Mouse (Mus musculus) embryonic facial prominence, embryonic 12.5 days (tissue): ENCODE data around the gene Apof. TPM values are rescaled to one million over a fixed set of nuclear protein-coding genes. Genes with fewer than 3 reads are reported as not detected.
"Not testable (repeated sequence)": the region's sequence is repeated elsewhere in the genome, so short reads cannot be mapped to it uniquely, and the experiment has no call there.

Source experiments
- ATAC-seq: fragments of 200-750 bp; cut with Nextera tagmentation; 2 replicates; pipeline ENCODE4 v1.8.0; 2017; ENCODE audit not compliant: insufficient number of reproducible peaks, insufficient read depth, low FRiP score, low TSS enrichment
- H3K27ac ChIP-seq: fragments of 300-500 bp; sonication (generic); 2 replicates; pipeline ENCODE4 v1.5.1; 2016; ENCODE audit warnings: mild to moderate bottlenecking
- H3K27me3 ChIP-seq: fragments of 300-500 bp; sonication (generic); 2 replicates; pipeline ENCODE4 v1.6.1; 2016; ENCODE audit warnings: mild to moderate bottlenecking, moderate library complexity
- H3K36me3 ChIP-seq: fragments of 300-500 bp; sonication (generic); 2 replicates; pipeline ENCODE4 v1.6.1; 2016; ENCODE audit warnings: mild to moderate bottlenecking
- H3K4me1 ChIP-seq: fragments of 300-500 bp; sonication (generic); 2 replicates; pipeline ENCODE4 v1.6.1; 2016
- H3K4me2 ChIP-seq: fragments of 300-500 bp; sonication (generic); replicated peaks from 2 replicates; pipeline ENCODE4 v1.6.1; 2016; ENCODE audit warnings: mild to moderate bottlenecking, moderate library complexity
- H3K4me3 ChIP-seq: fragments of 300-500 bp; sonication (generic); 2 replicates; pipeline ENCODE4 v1.5.1; 2016; ENCODE audit warnings: mild to moderate bottlenecking
- H3K9ac ChIP-seq: fragments of 300-500 bp; sonication (generic); 2 replicates; pipeline ENCODE4 v1.6.1; 2016; ENCODE audit warnings: mild to moderate bottlenecking, moderate library complexity
- H3K9me3 ChIP-seq: fragments of 300-500 bp; sonication (generic); 2 replicates; pipeline ENCODE4 v1.6.1; 2016; ENCODE audit warnings: mild to moderate bottlenecking, moderate library complexity
- WGBS: fragments of 180-500 bp; shearing (Covaris S2); methylation state at CpG from one replicate; pipeline ENCODE4 v1.1.7; 2016; 5-methylcytosine and 5-hydroxymethylcytosine counted together
- polyA plus RNA-seq: library from polyadenylated mRNA; unstranded; fragments of >200 nt; fragmentation: Nextera tagmentation; extraction: Ambion mirVana; gene quantifications from 2 replicates; pipeline ENCODE4 v1.2.1, GENCODE M21; 2016

Gene Apof
- polyA plus RNA-seq, 1 experiment from 2014 or later: not detected

- peaks cover 53% of the 10 kb centered on the region for H3K36me3 ChIP-seq
Measured at GRCm38 (mm10) chr10:128281682-128282081, 13.2 kb downstream of the Apof start.

GRCm38 (mm10) chr10:128282886-128283450, 14.5 kb downstream of the Apof start:
- H3K27me3 ChIP-seq: no peaks in the 10 kb centered on the region
- H3K36me3 ChIP-seq: peaks cover 58% of the 10 kb centered on the region
- no peak overlapping the region for H3K27ac ChIP-seq
- H3K4me2 ChIP-seq: no peak overlapping the region
- 86% methylated on average over 20 of the region's 20 CpGs for WGBS
- no peak overlapping the region for H3K9ac ChIP-seq
- no peak overlapping the region for H3K4me3 ChIP-seq
- H3K4me1 ChIP-seq: no peaks in the 10 kb centered on the region
- no peaks in the 10 kb centered on the region for H3K9me3 ChIP-seq
- no peak for ATAC-seq

More at GRCm38 (mm10) chr10:128281682-128282081, 13.2 kb downstream of the Apof start:
- Histone ChIP-seq H3K4me3 (no peak overlapping the region), H3K27ac (no peak overlapping the region), H3K4me2 (no peak overlapping the region), H3K27me3 (no peaks in the 10 kb centered on the region), H3K9me3 (no peaks in the 10 kb centered on the region), H3K9ac (no peak overlapping the region), H3K4me1 (no peaks in the 10 kb centered on the region)
- no peak for ATAC-seq
- WGBS: 92% methylated on average over 14 of the region's 14 CpGs

DNA sequence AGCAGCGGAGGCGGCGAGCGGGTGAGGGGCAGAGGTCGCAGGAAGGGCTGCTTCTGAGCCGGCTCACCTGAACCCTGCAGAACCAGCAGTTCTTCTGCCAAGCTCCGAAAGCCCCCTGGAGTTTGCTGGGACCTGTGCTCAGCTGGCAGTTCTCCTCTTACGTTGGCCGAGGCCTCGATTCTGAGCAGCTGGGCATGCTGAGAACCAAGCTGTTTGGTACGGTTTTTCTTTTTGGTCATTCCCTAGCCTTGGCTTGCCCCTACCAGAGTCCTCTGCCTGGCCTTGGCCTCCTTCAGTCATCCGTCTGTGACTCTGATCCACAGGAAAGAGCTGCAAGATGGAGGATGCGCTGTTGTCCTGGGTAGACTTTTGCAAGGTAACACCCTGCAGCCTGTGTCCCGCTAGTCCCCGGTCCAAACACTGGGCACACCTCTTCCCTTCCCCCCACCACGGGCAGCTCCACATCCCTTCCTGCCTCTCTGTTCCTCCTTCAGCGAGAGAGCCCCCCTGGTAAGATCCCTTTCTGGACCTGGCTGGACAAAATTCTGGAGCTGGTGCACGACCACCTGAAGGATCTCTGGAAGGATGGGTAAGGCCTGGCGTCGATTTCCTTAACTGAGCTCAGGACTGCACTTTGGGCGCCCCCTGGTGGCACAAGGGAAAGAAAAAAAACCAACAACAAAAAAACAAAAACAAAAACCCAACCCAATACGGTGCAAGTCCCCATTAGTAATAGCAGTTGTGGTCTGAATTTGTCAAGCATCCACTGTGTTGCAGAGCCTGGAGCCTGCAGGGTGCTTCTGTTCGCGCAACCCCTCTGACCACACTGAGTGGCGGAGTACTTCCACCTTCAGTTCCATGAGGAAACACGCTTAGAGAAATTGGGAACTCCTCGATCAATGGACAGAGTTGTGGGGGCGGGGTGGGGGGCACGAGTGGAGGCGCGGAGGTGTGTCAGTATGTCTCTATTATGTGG, 15.4 kb downstream of the Apof start:
- no peak overlapping the region for H3K27ac ChIP-seq
- H3K4me3 ChIP-seq: no peak overlapping the region
- 64% methylated on average over 31 of the region's 31 CpGs for WGBS
- ATAC-seq: 0 out of 2 replicates have a peak, but pooled peaks have one; percentile 47
- no peak overlapping the region for H3K9ac ChIP-seq
- no peaks in the 10 kb centered on the region for H3K4me1 ChIP-seq
- no peak overlapping the region for H3K4me2 ChIP-seq
- peaks cover 61% of the 10 kb centered on the region for H3K36me3 ChIP-seq
- no peaks in the 10 kb centered on the region for H3K27me3 ChIP-seq
- no peaks in the 10 kb centered on the region for H3K9me3 ChIP-seq

DNA sequence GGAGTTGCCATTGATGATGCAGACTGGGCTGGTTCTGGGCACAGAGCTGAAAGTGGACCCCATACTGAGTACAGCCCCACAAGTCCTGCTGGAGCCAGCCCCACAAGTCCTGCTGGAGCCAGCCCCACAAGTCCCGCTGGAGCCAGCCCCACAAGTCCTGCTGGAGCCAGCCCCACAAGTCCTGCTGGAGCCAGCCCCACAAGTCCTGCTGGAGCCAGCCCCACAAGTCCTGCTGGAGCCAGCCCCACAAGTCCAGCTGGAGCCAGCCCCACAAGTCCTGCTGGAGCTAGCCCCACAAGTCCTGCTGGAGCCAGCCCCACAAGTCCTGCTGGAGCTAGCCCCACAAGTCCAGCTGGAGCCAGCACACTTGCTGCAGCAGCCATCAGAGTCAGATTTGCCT, 22.1 kb downstream of the Apof start:
- H3K4me2 ChIP-seq, H3K27ac ChIP-seq, H3K9ac ChIP-seq, H3K9me3 ChIP-seq, H3K4me1 ChIP-seq, H3K27me3 ChIP-seq, H3K4me3 ChIP-seq, ATAC-seq: not testable (repeated sequence)
- H3K36me3 ChIP-seq: peaks cover 46% of the 10 kb centered on the region
- 56% methylated on average over 1 of the region's 1 CpGs for WGBS

- 79% methylated on average over 13 of the region's 13 CpGs for WGBS
- H3K4me2 ChIP-seq: no peak overlapping the region
- no peak overlapping the region for H3K27ac ChIP-seq
- peaks cover 11% of the 10 kb centered on the region for H3K36me3 ChIP-seq
- H3K4me3 ChIP-seq: no peak overlapping the region
- no peak overlapping the region for H3K9ac ChIP-seq
- no peak for ATAC-seq
- H3K9me3 ChIP-seq: no peaks in the 10 kb centered on the region
- no peaks in the 10 kb centered on the region for H3K4me1 ChIP-seq
- no peaks in the 10 kb centered on the region for H3K27me3 ChIP-seq
Measured at GRCm38 (mm10) chr10:128296370-128297090, 28.1 kb downstream of the Apof start.

DNA sequence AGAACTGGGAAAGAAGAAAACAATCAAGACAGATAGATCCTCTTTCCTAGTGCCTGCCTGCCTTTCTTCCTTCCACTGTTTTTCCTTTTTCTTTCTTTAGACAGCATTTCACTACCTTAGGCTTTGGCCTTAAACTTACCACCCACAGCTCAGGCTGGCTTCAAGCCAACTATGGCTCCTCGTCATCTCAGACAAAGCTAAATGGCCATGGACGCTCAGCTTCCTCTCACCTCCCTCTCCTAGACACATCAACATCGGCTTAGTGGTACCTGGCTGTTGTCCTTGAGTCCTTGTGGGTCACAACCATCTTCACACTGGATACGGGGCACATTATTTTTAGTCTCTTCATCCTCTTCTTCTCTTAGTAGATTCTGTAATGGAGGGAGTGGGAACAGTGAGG, 28.8 kb downstream of the Apof start:
- H3K4me2 ChIP-seq: no peak overlapping the region
- H3K9ac ChIP-seq: no peak overlapping the region
- no peaks in the 10 kb centered on the region for H3K4me1 ChIP-seq
- no peak for ATAC-seq
- no peaks in the 10 kb centered on the region for H3K9me3 ChIP-seq
- H3K36me3 ChIP-seq: peaks cover 6% of the 10 kb centered on the region; the same call in 1 of the 2 replicates
- H3K4me3 ChIP-seq: no peak overlapping the region
- no peaks in the 10 kb centered on the region for H3K27me3 ChIP-seq
- 79% methylated on average over 4 of the region's 4 CpGs for WGBS
- no peak overlapping the region for H3K27ac ChIP-seq

DNA sequence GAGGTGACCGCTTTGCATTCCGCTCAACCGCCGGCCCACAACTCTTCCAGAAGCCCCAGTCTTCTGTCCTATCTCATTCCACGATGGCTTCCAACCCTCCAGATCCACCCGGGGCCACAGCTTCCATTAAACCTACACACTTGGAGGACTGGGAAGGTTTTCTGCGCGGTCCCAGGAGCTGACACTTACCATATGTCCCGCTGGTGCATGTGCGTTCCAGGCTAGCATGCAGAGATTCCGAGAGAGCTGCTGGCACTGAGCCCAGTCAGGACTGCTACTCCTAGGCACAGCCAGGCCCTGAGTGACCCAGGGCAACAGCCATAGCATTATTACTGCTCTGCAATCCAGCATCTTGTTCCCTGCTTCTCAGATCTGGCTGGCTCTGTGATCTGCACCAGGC, 29.2 kb downstream of the Apof start:
- Histone ChIP-seq H3K27me3 (no peaks in the 10 kb centered on the region), H3K4me3 (no peak overlapping the region), H3K4me2 (no peak overlapping the region), H3K9me3 (no peaks in the 10 kb centered on the region), H3K27ac (no peak overlapping the region), H3K9ac (no peak overlapping the region), H3K4me1 (0 out of 2 replicates have a peak, but pooled peaks cover 3% of the 10 kb centered on the region), H3K36me3 (peaks cover 2% of the 10 kb centered on the region; the same call in 1 of the 2 replicates)
- no peak for ATAC-seq
- 78% methylated on average over 11 of the region's 11 CpGs for WGBS

DNA sequence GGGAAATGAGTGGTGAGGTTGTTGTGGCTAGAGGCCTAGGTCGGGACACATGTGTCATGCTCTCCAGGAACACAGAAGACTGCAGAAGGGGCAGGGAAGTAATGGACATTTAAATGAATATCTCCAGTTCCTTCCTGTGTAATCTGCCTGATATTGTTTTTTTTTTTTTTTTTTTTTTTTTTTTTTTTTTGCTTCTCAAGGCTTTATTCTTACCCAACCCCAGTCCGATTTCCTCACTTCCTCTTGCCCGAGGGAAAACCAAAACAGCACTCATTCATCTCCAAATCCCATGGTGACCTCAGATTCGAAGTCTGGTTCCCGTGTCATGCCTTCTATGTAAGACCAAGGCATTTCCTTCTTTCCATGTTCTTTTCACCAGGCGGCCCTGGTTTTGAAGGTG, 29.8 kb downstream of the Apof start:
- H3K9ac ChIP-seq: no peak overlapping the region
- WGBS: 65% methylated on average over 6 of the region's 6 CpGs
- 0 out of 2 replicates have a peak, but pooled peaks cover 3% of the 10 kb centered on the region for H3K4me1 ChIP-seq
- H3K9me3 ChIP-seq: no peaks in the 10 kb centered on the region
- no peak overlapping the region for H3K27ac ChIP-seq
- no peak overlapping the region for H3K4me3 ChIP-seq
- H3K27me3 ChIP-seq: no peaks in the 10 kb centered on the region
- no peak overlapping the region for H3K4me2 ChIP-seq
- no peak for ATAC-seq
- no peaks in the 10 kb centered on the region for H3K36me3 ChIP-seq

GRCm38 (mm10) chr10:128298702-128299171, 30.3 kb downstream of the Apof start, which contains the start of gene Il23a:
Il23a (minus strand) TSS chr10:128298752.
- Histone ChIP-seq H3K4me1 (peaks cover 4% of the 10 kb centered on the region), H3K4me3 (no peak within 1 kb of the TSS), H3K9me3 (no peaks in the 10 kb centered on the region), H3K27me3 (no peaks in the 10 kb centered on the region), H3K4me2 (no peak within 1 kb of the TSS), H3K9ac (no peak within 1 kb of the TSS), H3K36me3 (no peaks in the 10 kb centered on the region), H3K27ac (no peak within 1 kb of the TSS)
- 79% methylated on average over 11 of the region's 11 CpGs for WGBS
- no peak for ATAC-seq

- peak overlapping the region; percentile 95 for H3K27ac ChIP-seq
- H3K4me3 ChIP-seq: peak overlapping the region; percentile 53
- H3K9ac ChIP-seq: peak overlapping the region; percentile 79
- no peaks in the 10 kb centered on the region for H3K9me3 ChIP-seq
- no peaks in the 10 kb centered on the region for H3K36me3 ChIP-seq
- peaks cover 10% of the 10 kb centered on the region for H3K4me1 ChIP-seq
- ATAC-seq: no peak
- 42% methylated on average over 3 of the region's 3 CpGs for WGBS
- no peaks in the 10 kb centered on the region for H3K27me3 ChIP-seq
- peak overlapping the region; percentile 59 for H3K4me2 ChIP-seq
Measured at GRCm38 (mm10) chr10:128302357-128302756, 33.9 kb downstream of the Apof start.

GRCm38 (mm10) chr10:128302785-128303125, 34.3 kb downstream of the Apof start:
- under 1% methylated on average over 9 of the region's 9 CpGs for WGBS
- ATAC-seq: 0 out of 2 replicates have a peak, but pooled peaks have one; percentile 2

More at GRCm38 (mm10) chr10:128302785-128303125, 34.3 kb downstream of the Apof start:
- 0 out of 2 replicates have a peak, but pooled peaks cover under 1% of the 10 kb centered on the region for H3K36me3 ChIP-seq
- peak overlapping the region; percentile 53 for H3K4me3 ChIP-seq
- no peaks in the 10 kb centered on the region for H3K27me3 ChIP-seq
- no peaks in the 10 kb centered on the region for H3K9me3 ChIP-seq
- peak overlapping the region; percentile 95 for H3K27ac ChIP-seq
- peaks cover 10% of the 10 kb centered on the region for H3K4me1 ChIP-seq
- peak overlapping the region; percentile 79 for H3K9ac ChIP-seq
- peak overlapping the region; percentile 59 for H3K4me2 ChIP-seq
